Mouse (Mus musculus) frontal cortex, postnatal 10 days (tissue): Measurements from ENCODE around the gene Ppfibp2.

Source experiments
- DNase-seq, 2 experiments: peaks; one replicate each; pipeline ENCODE4 v3.0.0; 2022; ENCODE audit warnings: low spot score in 2 of 2, mixed read lengths in 1 of 2

Gene Ppfibp2

DNA sequence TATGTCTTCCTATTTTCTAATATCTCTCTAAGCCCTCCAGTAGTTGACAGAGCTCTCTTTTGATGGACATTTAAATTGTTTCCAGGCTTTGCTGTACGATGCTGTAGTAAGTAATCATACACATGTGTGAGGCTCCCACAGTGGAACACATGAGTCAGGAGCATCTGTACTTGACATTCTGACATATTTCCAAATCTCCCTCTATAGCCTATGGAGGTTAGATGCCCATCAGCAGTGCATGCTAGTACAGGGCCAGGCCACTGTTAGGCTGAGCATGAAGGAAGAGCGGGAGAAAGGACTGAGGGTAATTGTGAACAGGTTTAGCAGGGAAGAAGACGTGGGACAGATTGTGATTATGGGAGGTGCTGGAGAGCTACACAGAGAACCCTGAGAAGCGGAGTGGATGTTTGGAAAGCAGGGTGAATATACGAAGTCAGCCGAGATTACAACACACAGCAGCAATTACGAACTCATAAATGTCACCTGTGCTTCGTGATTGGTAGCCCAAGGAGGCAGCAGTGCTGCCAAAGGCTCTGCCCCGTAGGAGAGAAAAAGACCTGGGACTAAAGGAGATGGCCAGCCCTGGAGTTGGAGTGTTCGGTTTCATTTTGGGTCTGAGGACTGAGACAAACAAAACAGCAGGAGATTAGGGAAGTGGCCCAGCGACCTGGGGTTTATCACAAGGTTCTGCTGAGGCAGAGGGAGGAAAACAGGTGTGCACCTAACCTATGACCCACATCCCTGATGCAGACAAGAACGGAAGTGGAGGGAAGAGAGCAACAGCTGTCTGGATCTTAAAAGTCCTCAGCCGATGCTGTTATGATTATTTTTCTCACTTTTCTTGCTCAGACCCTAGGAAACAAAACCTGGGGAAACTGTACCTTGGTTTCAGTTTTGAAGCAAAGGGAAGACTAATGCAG, 107.7 kb downstream of the Ppfibp2 start:
- no peak for DNase-seq

DNA sequence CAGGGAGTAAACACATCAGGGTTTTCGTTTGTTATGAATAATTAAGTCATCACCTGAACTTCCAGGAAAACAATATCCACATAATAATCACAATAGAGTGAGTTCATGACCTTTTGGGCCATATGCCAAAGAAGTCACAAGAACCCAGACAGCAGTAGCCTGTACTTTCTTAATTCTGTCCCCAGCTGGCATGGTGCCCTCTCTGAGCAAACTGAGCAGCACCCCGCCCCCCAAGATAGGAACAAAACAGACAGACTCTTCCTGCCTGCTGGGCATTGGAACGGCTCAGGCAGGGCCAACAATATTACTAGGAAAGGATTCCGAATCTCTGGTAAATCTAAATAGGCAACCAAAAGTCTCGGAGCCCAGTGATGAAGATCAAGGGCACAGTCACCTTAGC, 110.9 kb downstream of the Ppfibp2 start:
- DNase-seq: no peak

DNA sequence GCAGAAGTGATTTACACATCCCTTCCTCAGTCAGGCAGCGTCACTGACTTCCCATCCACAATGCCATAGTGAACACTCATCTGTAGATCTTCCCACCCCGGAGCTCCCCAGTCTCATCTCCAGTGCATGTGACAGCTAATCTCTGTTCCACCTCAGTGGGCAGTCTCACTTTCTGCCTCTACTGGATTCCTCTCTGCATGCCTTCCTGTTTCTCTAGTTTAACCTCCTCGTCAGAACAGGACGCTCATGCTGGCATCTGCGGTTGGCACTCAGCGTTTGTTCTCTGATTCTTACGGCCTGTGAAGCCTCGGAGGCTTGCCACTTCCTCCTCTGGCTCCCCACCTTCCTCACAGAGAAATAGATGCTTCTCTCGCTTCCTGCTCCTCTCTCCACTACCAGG, 112.6 kb downstream of the Ppfibp2 start:
- no peak for DNase-seq

DNA sequence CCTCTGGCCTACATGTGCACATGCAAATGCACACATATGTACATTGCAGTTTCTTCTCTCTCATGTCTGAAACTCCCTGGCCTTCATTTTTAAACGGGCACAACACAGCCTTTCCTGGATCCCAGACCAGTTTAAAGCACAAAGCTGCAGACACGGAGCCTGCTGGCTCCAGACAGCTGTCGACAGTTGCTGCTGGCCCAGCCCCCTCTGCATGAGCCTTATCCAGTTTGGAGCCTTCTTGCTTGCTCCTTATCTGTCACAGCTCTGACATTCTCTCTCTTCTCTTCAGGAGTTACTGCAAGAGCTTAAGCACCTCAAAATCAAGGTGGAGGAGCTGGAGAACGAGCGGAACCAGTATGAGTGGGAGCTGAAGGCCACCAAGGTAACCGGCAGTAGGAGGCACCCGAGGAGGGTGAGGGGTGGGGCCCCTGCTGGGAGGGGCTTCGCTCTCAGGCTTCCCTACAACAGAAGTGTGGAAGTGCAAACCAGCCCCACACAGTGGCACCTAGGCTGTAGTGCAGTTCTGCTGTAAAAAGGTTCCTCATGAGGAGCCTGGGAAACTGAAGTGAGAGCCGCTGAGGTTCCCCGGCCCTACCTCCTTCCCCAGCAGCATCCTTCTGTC, 113.6 kb downstream of the Ppfibp2 start:
- peak; percentile 62 to 65 for DNase-seq

DNA sequence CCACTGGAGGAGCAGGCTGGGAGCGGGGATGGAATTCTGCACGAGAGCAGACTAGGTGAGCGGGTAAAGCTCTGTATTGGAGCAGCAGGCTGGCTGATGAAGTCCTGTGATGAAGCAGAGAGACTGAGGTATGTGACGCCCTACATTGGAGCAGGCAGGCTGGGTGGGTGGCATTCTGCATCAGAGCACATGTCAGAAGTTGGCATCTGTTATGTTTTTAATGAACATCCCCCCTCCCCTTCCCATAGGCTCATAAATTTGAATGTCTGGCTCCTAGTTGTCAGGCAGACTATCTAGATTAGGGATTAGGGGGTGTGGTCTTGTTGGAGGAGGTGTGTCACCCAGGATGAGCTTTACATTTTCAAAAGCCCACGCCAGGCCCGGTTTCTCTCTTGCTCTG, 117.7 kb downstream of the Ppfibp2 start:
- DNase-seq: no peak

DNA sequence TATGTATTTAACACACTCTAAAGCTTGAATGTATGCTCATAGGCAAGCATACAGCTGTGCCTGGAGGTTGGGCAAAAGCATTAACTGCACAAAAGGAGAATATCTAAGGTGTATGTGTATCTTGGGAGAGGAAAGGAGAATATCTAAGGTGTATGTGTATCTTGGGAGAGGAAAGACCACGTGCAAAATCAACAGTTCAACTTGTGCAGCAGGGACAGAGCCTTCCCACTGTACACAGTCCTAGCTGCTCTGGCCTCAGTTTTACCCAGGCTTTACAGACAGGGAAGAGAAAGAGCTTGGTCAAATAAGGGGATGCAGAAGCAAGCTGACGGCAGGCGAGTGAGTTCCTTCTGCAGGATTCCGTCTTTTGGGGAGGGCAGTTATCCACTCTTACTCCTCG, 119.1 kb downstream of the Ppfibp2 start:
- no peak for DNase-seq

DNA sequence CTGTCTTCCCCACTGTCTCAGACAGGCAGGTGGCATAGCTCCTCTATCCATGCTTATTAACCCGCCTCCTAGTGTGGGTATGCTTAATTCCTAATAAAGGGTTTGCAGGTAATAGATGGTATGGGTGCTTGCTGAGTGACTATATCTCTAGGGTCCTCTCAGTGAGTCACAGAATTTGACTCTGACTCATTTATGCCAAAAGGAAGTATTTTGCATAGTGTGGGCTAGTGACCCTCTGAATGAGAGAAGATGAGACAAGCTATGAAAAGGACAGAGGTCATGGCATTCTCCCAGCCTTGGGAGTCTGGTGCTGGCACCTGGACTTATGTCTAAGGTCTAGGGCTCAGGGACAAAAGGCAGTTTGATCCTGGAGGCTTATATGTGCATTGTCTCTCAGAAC, 125.8 kb downstream of the Ppfibp2 start:
- no peak for DNase-seq

DNA sequence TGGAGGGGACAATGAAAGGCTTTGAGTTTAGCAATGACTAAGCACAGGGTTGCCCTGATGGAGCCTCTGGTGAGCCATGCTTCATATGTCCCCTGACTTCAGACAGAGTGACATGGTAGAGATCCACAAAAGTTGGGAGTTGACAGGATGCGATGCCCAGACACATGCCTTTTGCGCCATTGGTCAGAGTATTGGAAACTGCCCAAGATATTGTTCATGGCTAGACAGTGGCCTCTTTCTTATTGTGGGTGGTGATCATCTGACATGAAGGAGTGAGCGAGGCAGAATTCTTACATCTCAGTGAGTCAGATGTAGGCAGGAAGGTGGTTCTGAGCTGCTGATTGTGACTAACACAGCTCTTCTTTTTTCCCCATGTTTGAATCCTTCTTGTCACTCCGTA, 127.5 kb downstream of the Ppfibp2 start:
- no peak for DNase-seq

DNA sequence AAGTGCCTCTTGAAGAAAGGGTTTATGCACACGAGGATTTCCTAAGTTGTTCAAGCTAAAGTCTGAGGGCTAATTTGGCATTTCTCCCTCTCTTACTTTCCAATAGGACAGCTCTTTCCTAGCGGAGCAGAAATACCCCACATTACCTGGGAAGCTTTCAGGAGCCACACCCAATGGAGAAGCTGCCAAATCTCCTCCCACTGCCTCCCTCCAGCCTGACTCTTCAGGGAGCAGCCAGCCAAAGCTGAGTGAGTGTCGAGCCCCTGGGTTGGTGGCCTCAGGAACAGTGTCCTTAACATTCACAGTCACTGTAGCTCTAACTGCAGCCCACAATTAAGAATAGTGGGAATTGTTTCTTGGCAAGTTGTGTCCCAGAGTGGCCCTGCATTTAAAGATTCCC, 132.5 kb downstream of the Ppfibp2 start:
- DNase-seq: no peak

DNA sequence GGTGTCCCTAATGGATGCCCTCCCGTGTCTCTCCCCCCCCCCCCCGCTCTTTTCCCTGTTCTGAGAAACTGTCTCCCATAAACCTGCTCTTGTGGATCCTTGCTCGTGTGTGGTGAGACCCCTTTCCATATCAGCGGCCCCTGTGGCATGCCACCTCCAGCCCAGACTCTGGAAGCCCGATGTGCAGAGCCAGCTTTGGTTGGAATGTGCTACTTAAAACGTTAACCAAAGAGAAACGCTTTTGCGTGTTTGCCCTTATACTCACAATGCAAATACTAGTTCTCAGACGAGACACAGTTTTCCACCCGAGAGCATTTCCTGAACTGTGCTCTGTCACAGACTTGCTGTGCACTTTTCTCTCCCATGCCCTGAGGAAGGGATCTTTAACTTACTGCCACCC, 135.6 kb downstream of the Ppfibp2 start:
- DNase-seq: no peak

DNA sequence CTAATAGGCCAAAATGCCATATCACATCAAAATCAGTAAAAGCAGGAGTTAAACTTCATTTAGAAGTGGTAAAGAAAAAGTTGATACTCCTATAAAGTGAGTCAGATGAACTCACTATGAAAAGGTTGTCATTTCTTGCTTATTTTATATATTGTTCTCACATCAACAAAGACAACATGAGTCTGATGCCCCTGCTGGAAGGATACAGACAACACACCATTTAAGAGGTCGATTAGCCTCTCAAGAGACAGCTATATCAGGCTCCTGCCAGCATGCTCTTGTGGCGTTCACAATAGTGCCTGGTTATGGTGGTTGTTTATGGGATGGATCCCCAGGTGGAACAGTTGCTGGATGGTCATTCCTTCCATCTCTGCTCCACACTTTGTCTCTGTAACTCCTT, 138.2 kb downstream of the Ppfibp2 start:
- DNase-seq: no peak

DNA sequence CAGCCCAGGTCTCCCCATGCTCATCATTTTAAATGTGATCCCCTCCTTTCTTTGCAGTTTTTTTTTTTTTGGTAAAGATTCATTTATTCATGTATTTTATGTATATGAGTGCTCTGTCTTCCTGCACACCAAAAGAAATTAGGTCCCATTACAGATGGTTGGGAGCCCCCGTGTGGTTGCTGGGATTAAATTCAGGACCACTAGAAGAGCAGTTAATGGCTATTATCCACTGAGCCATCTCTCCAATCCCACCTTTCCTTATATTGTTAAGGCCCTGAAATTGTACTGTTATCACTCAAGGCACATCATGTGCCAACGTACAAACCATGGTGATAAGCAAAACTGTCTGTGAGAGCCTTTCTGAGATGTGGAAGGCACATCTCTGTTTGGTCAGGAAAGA, 143.7 kb downstream of the Ppfibp2 start:
- peak in 1 of 2 experiments; percentile 31 for DNase-seq

DNA sequence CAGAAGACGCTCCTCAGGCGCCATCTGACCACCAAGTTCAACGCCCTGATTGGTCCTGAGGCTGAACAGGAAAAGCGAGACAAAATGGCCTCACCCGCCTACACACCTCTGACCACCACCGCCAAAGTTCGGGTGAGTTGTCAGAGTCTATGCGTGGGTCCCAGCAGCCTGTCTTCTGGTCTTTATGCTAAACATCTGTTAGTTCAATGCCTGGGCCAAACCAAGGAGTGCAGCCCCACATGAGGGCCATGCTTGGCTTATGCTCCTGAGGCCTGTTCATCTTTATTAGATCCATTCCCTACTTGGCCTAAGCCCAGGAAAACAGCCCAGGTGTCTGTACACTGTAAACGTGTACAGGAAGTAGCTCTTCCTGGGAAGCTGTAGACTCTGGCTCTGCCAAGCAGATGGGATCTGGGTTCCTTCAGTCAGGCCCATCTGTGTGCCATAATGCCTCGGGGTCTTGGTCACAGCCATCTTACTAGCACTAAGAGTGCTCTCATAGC, 148.0 kb downstream of the Ppfibp2 start:
- no peak for DNase-seq

DNA sequence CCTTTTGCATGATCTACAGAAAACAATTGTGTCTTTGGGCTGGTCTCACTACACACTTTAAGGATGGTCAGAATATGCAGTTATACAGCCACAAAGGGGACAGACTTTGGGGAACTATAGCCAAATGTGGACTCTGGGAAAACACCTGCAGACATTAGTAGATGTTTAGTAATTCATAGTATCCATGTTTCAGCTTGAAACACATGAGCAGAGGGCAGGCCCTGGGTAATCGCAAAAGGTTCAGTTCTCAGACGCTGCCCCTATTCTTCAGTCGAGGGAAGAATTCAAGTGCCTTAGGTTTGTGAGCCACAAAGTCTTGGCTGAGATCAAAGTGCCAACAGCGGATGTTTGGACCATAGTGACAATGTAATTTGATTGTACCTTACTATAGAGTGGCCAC, 149.4 kb downstream of the Ppfibp2 start:
- DNase-seq: no peak

DNA sequence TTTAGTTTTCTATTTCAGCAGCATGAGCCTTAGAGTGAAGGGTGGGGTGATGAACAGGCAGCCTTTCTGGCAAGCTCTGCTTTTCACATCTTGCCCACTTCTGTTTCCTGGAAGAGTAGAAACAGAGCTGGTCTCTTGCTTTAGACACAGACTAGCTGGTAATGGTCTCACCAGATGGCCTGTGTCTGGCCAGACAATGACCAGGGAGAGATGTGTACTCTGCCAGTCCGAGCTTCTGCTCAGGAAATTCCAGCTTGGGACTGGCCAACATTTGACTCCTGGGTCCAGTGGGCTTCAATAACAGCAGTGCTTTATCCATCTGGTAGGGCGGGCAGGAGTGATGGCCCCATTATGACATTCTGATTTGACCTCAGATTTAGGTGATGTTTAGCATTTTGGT, 150.1 kb downstream of the Ppfibp2 start:
- no peak for DNase-seq

DNA sequence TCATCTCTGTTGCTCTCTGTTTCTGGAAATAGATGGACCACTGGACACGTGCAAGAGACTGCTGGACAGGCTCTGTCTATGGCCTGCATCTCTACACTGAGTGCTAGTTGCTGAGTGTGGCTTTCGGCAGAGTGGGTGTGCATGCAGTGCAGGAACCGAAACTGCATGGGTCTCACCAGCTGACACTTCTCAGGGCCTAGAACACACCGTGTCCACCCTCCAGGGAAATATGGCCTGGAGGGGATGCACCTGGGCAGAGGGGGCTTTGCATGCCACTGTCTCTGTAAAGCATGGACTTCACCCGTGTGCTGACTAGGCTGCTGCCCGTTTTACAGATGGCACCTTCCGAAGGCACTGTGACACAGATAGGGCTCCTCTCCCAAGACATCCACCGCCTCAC, 151.0 kb downstream of the Ppfibp2 start:
- DNase-seq: no peak

DNA sequence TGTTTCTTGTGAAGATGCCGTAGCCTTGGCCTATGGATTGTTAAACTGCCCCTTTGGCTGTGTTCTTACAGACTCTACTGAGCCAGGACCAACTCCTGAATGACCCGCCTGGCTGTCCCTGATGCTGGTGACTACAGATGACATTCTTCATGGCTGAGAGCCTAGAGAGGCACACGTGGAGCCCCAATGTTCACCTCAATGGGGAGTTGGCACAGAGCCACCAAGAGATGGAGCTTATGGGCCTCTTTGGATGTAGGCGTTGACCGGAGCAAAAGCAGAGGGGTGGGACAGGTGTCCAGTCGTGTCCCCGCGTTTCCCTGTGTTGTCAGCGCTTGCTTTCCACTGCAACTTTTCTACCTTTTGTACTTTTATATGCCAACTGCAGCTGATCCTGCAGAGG, 152.5 kb downstream of the Ppfibp2 start:
- DNase-seq: no peak

DNA sequence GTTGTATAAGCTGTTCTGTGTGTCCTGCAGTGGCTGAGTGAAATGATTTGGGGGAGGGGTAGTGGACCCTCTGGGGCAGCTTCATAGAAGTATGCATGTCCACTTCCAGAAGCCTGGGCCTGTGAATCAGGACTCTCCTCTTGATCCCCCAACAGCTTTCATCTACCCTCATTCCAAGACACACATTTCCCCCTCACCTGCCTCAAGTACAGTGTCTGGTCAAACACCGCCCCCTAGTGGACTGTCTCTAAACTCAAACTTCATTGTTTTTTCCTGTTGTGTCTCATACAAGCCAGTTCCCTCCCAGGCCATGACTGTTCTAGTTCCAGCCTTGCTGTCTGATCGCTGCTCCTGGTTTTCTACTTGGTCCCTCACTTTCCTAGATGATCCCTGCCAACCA, 152.9 kb downstream of the Ppfibp2 start:
- peak in 1 of 2 experiments; percentile 25 for DNase-seq

DNA sequence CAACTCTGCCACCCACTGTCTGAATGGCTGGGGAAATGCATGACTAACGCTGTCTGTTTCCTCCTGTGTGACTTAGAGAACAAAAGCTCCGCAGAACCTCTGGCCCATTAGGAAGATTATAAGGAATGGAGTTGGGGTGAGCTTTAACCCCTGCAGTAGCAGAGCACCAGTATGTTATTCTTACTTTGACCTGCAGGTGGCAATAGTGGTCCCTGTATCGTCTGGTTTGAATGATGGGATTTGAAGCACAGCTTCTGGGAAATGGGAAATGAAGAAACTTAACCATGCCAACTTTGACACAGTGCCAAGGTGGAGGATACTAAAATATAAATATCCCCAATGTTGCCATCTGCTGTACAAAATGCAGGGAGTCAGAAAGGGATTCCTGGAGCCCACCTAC, 154.3 kb downstream of the Ppfibp2 start:
- DNase-seq: peak in 1 of 2 experiments; percentile 21

DNA sequence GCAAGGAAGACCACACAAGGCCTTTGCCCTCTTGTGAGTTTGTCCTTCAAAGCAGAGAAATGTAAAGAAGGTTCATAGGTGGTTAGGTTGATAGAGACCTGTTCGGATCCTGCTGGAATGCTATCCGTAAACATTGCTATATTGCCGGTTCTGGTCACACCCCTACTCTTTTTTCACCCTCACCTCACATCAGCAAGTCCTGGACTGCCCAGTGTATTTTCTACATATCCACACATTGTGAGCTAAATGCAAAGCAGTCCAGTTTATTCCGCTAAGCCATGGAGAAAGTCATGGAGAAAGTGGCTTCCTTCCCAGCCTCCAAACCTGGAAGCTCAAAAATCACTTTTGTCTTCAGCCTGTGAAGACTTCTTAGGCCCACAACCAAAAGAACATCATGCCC, 154.7 kb downstream of the Ppfibp2 start:
- DNase-seq: no peak

DNA sequence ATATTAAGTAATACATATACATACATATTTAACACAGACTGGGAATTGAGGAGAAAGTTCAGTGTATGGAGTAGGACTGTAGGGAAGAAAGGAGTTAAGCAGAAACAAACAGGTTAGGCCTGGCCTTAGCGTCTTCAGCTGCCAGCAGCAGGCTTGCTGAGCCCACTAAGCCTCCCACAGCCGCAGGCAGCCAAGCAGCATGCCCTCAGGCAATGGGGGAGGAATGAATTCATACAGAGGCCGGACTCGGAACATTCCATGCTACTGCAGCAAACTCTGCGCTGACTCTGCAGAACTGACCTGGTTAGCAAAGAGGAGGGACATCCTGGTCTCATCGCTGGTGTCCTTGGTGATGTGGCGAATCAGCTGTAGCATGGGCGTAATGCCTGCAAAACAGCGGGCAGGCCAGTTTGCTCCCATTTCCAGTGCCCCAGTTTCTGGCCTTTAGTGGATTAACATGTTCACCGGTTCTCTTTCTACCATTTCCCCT, 157.1 kb downstream of the Ppfibp2 start:
- no peak for DNase-seq

DNA sequence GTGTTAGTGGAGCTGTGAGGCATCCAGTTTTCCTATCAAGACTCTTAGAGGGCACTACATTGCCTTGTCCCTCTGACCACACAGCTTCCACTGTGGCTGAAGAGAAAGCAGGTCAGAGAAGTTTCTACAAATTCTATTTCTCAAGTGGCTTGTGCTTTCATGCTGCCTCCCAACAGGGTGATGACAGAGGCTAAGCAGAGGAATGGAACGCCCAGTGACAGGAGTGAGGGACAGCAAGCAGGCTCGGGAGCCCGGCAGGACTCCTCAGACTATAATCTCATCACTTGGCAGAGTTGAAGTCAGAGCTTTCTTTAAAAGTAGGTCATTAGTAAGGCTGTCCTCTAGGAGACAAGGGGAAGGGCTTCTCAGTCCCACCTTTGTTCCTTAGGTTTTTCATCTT, 160.9 kb downstream of the Ppfibp2 start:
- no peak for DNase-seq

DNA sequence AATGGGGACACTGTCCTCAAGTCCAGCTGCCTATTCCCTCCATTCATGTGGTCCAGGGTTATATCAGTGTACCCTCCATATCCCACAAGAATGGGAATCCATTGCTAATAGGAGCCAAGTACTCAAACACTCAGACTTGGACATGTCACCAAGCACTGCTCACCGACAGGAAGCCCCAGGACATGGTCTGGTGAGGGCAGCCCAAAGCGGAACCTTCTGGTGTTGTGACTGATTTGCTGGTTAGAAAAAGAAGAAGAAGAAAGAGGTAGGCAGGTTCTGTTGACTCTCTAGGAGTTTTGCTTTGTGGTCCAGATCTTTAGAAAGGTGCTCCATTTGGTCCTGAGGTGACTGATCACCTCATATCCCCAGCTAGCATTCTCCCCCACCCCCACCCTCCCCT, 161.7 kb downstream of the Ppfibp2 start:
- no peak for DNase-seq
